Mouse (Mus musculus): ENCODE data around the gene Arhgap31. TPM values are rescaled to one million over a fixed set of nuclear protein-coding genes. Genes with fewer than 3 reads are reported as not detected.

Gene Arhgap31
- total RNA-seq (2021): 10 to 100 TPM; 11.9 to 18.6 TPM
- long read RNA-seq, experiment 1, full-length matches to known transcripts: 6 of 14 reads
- long read RNA-seq, experiment 1, partial matches to known transcripts: 3 of 14 reads
- long read RNA-seq, experiment 1, other reads (novel, unspliced or antisense): 5 of 14 reads
- long read RNA-seq, experiment 2, full-length matches to known transcripts: 2 of 13 reads
- long read RNA-seq, experiment 2, partial matches to known transcripts: 4 of 13 reads
- long read RNA-seq, experiment 2, other reads (novel, unspliced or antisense): 7 of 13 reads

- TF ChIP-seq CTCF (IDR thresholded peaks at IDR 0.05): no peak
- Histone ChIP-seq H3K27ac (peak within 1 kb of the TSS; percentile 97), H3K4me3 (peak within 1 kb of the TSS; percentile 90)
- peak; percentile 91 for DNase-seq
- intact Hi-C loops (cut with DNase I): no loop called here
Observed at GRCm38 (mm10) chr16:38712581-38713403, at the start of gene Arhgap31. TSS of gene Arhgap31 (minus strand) at chr16:38713274.

- Histone ChIP-seq H3K27ac (no peak overlapping the region), H3K4me3 (no peak overlapping the region)
- intact Hi-C loops (cut with DNase I): no loop called here
- no peak for TF ChIP-seq CTCF (IDR thresholded peaks at IDR 0.05)
- no peak for DNase-seq
Observed at GRCm38 (mm10) chr16:38762401-38762800, 49.3 kb upstream of the Arhgap31 start.

- intact Hi-C loops (cut with DNase I): no loop called here
- Histone ChIP-seq H3K4me3 (no peak overlapping the region), H3K27ac (no peak overlapping the region)
- no peak for DNase-seq
- TF ChIP-seq CTCF (IDR thresholded peaks at IDR 0.05): no peak
Observed at GRCm38 (mm10) chr16:38761972-38762371, 48.9 kb upstream of the Arhgap31 start.

- no peak for TF ChIP-seq CTCF (IDR thresholded peaks at IDR 0.05)
- Histone ChIP-seq H3K27ac (peak overlapping the region; percentile 28; the same call in 1 of the 2 replicates), H3K4me3 (no peak overlapping the region)
- DNase-seq: no peak
- intact Hi-C loops (cut with DNase I): no loop called here
Observed at GRCm38 (mm10) chr16:38760834-38761375, 47.8 kb upstream of the Arhgap31 start.

- Histone ChIP-seq H3K27ac (no peak overlapping the region), H3K4me3 (no peak overlapping the region)
- intact Hi-C loops (cut with DNase I): no loop called here
- no peak for TF ChIP-seq CTCF (IDR thresholded peaks at IDR 0.05)
- DNase-seq: no peak
Observed at GRCm38 (mm10) chr16:38760239-38760638, 47.2 kb upstream of the Arhgap31 start.

- TF ChIP-seq CTCF (IDR thresholded peaks at IDR 0.05): peak; percentile 16; the same call in 1 of the 2 replicates
- Histone ChIP-seq H3K4me3 (no peak overlapping the region), H3K27ac (peak overlapping the region; percentile 65)
- intact Hi-C loops (cut with DNase I): no loop called here
- DNase-seq: peak; percentile 38
Observed at GRCm38 (mm10) chr16:38758104-38758861, 45.2 kb upstream of the Arhgap31 start.

GRCm38 (mm10) chr16:38757626-38758025, 44.6 kb upstream of the Arhgap31 start:
- TF ChIP-seq CTCF (IDR thresholded peaks at IDR 0.05): no peak
- DNase-seq: no peak
- intact Hi-C loops (cut with DNase I): no loop called here
- Histone ChIP-seq H3K4me3 (no peak overlapping the region), H3K27ac (peak overlapping the region; percentile 64)

GRCm38 (mm10) chr16:38756572-38756971, 43.5 kb upstream of the Arhgap31 start:
- intact Hi-C loops (cut with DNase I): no loop called here
- no peak overlapping the region for H3K4me3 ChIP-seq
- peak overlapping the region; percentile 41; the same call in 1 of the 2 replicates for H3K27ac ChIP-seq
- TF ChIP-seq CTCF (IDR thresholded peaks at IDR 0.05): no peak
- no peak for DNase-seq

GRCm38 (mm10) chr16:38756177-38756503, 43.1 kb upstream of the Arhgap31 start:
- Histone ChIP-seq H3K27ac (peak overlapping the region; percentile 41), H3K4me3 (no peak overlapping the region)
- intact Hi-C loops (cut with DNase I): no loop called here
- DNase-seq: peak; percentile 40
- TF ChIP-seq CTCF (IDR thresholded peaks at IDR 0.05): no peak

GRCm38 (mm10) chr16:38755452-38756176, 42.5 kb upstream of the Arhgap31 start:
- DNase-seq: no peak
- no peak for TF ChIP-seq CTCF (IDR thresholded peaks at IDR 0.05)
- no peak overlapping the region for H3K4me3 ChIP-seq
- H3K27ac ChIP-seq: peak overlapping the region; percentile 41
- intact Hi-C loops (cut with DNase I): no loop called here

GRCm38 (mm10) chr16:38753631-38754030, 40.6 kb upstream of the Arhgap31 start:
- intact Hi-C loops (cut with DNase I): no loop called here
- no peak for TF ChIP-seq CTCF (IDR thresholded peaks at IDR 0.05)
- Histone ChIP-seq H3K4me3 (peak overlapping the region; percentile 39), H3K27ac (0 out of 2 replicates have a peak overlapping the region, but pooled peaks have one; percentile 16)
- peak; percentile 36 for DNase-seq

- Histone ChIP-seq H3K27ac (no peak overlapping the region), H3K4me3 (no peak overlapping the region)
- TF ChIP-seq CTCF (IDR thresholded peaks at IDR 0.05): no peak
- intact Hi-C loops (cut with DNase I): no loop called here
- no peak for DNase-seq
Observed at GRCm38 (mm10) chr16:38750803-38751202, 37.7 kb upstream of the Arhgap31 start.
